Mouse (Mus musculus): ENCODE data around the gene Npas3. TPM values are rescaled to one million over a fixed set of nuclear protein-coding genes. Genes with fewer than 3 reads are reported as not detected.

Gene Npas3
- polyA plus RNA-seq, 1 experiment from 2014 or later, result 4.1 TPM

DNA sequence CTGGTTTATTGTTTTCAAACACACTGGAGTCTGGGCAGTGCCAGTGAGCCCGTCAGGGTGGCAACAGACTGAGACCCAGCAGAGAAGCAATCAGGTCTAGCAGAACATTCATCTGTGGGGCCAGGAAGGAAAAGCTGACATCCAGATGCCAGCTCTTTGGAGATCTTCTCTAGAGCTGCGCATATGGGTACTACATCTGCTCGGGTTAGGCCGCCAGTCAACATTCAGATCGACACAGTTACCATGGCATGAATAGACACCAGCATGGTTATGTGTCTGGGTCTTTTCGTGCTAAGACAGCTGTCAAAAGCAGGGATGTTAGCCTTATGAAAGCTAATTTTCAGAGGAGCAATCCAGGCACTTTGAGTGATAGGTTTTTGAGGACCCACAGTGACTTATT, 407.8 kb downstream of the Npas3 start:
- no peak overlapping the region for H3K4me2 ChIP-seq (replicated peaks)
- H3K4me3 ChIP-seq (replicated peaks), result no peak overlapping the region
- no peaks in the 10 kb centered on the region for H3K27me3 ChIP-seq
- H3K36me3 ChIP-seq, result no peaks in the 10 kb centered on the region
- no peaks in the 10 kb centered on the region for H3K4me1 ChIP-seq
- ATAC-seq (ENCODE audit: insufficient number of reproducible peaks, low FRiP score, low TSS enrichment, low read depth), result no peak
- H3K9me3 ChIP-seq (replicated peaks), result no peaks in the 10 kb centered on the region
- WGBS, result 71% methylated on average over 6 of the region's 6 CpGs
- no peak overlapping the region for H3K27ac ChIP-seq (replicated peaks)
- H3K9ac ChIP-seq, result no peak overlapping the region

DNA sequence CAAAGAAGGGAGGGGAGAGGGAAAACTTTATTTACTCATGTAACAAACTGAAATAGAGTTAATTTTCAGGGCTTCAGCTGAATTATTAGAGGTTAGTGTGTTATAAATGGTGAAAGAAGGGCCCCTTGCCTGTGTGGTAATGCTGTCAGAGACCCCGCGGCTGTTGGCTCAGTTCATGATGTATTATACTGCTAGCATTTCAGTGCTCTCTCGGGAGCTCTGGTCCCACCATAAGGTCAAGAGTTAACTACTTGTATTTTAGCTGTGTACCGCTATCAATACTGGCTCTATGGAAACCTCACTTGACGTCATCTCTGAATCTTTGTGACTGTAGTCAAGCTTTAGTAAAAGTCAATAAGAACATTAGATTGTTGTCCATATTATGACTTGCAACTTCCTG, 415.6 kb downstream of the Npas3 start:
- H3K27me3 ChIP-seq, result no peaks in the 10 kb centered on the region
- no peak overlapping the region for H3K4me3 ChIP-seq (replicated peaks)
- no peak for ATAC-seq (ENCODE audit: insufficient number of reproducible peaks, low FRiP score, low TSS enrichment, low read depth)
- no peaks in the 10 kb centered on the region for H3K9me3 ChIP-seq (replicated peaks)
- H3K4me1 ChIP-seq, result no peaks in the 10 kb centered on the region
- WGBS, result 54% methylated on average over 5 of the region's 5 CpGs
- H3K27ac ChIP-seq (replicated peaks), result no peak overlapping the region
- no peak overlapping the region for H3K4me2 ChIP-seq (replicated peaks)
- no peak overlapping the region for H3K9ac ChIP-seq
- no peaks in the 10 kb centered on the region for H3K36me3 ChIP-seq

- H3K9me3 ChIP-seq (replicated peaks), result no peaks in the 10 kb centered on the region
- no peak overlapping the region for H3K4me2 ChIP-seq (replicated peaks)
- H3K36me3 ChIP-seq, result no peaks in the 10 kb centered on the region
- H3K27ac ChIP-seq (replicated peaks), result no peak overlapping the region
- WGBS, result 91% methylated on average over 2 of the region's 2 CpGs
- no peak for ATAC-seq (ENCODE audit: insufficient number of reproducible peaks, low FRiP score, low TSS enrichment, low read depth)
- 0 out of 2 replicates have a peak, but pooled peaks cover 5% of the 10 kb centered on the region for H3K4me1 ChIP-seq
- no peaks in the 10 kb centered on the region for H3K27me3 ChIP-seq
- H3K4me3 ChIP-seq (replicated peaks), result no peak overlapping the region
- no peak overlapping the region for H3K9ac ChIP-seq
These were observed 423.4 kb downstream of the Npas3 start for GRCm38 (mm10) chr12:53671846-53672245.

DNA sequence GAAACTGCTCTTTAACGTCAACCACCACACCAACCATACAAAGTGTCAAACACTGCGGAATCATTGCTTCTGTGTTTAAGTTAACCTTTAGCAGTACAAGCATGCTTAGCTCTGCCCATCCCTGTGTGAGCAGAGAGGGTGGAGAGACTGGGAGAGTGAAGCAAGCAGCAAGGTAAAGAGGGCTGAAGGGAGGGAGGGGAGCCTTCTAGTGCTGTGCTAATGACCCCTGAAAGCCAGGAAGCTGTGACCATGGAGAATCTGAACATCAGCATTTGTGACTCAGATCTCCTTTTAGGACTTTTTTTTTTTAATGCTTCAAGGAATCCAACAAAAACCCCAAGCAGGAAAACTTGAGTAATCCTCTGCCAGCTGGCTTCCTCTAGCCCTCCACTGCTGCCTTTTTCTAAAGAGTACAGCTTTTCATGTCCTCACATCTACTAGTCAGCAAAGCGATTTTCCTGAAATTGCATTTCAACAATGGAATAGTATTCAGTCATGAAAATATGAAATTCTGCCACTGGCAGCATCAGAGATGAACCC, 428.7 kb downstream of the Npas3 start:
- Histone ChIP-seq H3K9ac (no peak overlapping the region), H3K4me3 (replicated peaks) (no peak overlapping the region), H3K36me3 (no peaks in the 10 kb centered on the region), H3K4me2 (replicated peaks) (no peak overlapping the region), H3K9me3 (replicated peaks) (no peaks in the 10 kb centered on the region), H3K27me3 (no peaks in the 10 kb centered on the region), H3K27ac (replicated peaks) (no peak overlapping the region), H3K4me1 (no peaks in the 10 kb centered on the region)
- 73% methylated on average over 3 of the region's 3 CpGs for WGBS
- no peak for ATAC-seq (ENCODE audit: insufficient number of reproducible peaks, low FRiP score, low TSS enrichment, low read depth)

- H3K27ac ChIP-seq (replicated peaks), result no peak overlapping the region
These were observed 429.7 kb downstream of the Npas3 start for GRCm38 (mm10) chr12:53678166-53678565.

DNA sequence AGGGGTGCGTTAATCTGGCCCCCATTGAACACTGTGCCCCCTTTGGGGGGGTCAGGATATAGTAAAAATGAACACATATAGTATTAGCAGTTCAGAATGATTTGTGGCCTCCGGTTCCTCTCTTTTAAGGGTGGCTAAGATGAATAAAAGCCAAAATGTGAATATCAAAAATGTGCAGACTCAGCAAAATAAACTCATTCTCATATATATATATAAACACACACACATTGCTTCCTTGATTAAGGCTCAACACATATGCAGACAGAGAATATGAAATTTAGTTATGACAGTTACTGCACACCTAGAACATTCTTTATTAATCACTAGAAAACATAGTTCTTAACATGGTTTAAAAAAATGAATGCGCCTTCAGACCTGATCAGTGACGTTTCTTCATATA, 430.7 kb downstream of the Npas3 start:
- H3K4me3 ChIP-seq (replicated peaks), result no peak overlapping the region
- 89% methylated on average over 4 of the region's 4 CpGs for WGBS
- no peaks in the 10 kb centered on the region for H3K36me3 ChIP-seq
- H3K27me3 ChIP-seq, result no peaks in the 10 kb centered on the region
- no peak overlapping the region for H3K27ac ChIP-seq (replicated peaks)
- no peaks in the 10 kb centered on the region for H3K4me1 ChIP-seq
- no peak for ATAC-seq (ENCODE audit: insufficient number of reproducible peaks, low FRiP score, low TSS enrichment, low read depth)
- no peak overlapping the region for H3K4me2 ChIP-seq (replicated peaks)
- H3K9ac ChIP-seq, result no peak overlapping the region
- H3K9me3 ChIP-seq (replicated peaks), result no peaks in the 10 kb centered on the region

More at GRCm38 (mm10) chr12:53678166-53678565, 429.7 kb downstream of the Npas3 start:
- ATAC-seq (ENCODE audit: insufficient number of reproducible peaks, low FRiP score, low TSS enrichment, low read depth), result no peak
- Histone ChIP-seq H3K4me1 (no peaks in the 10 kb centered on the region), H3K9ac (no peak overlapping the region), H3K4me3 (replicated peaks) (no peak overlapping the region), H3K4me2 (replicated peaks) (no peak overlapping the region), H3K36me3 (no peaks in the 10 kb centered on the region), H3K27me3 (no peaks in the 10 kb centered on the region), H3K9me3 (replicated peaks) (no peaks in the 10 kb centered on the region)
- 52% methylated on average over 3 of the region's 3 CpGs for WGBS

DNA sequence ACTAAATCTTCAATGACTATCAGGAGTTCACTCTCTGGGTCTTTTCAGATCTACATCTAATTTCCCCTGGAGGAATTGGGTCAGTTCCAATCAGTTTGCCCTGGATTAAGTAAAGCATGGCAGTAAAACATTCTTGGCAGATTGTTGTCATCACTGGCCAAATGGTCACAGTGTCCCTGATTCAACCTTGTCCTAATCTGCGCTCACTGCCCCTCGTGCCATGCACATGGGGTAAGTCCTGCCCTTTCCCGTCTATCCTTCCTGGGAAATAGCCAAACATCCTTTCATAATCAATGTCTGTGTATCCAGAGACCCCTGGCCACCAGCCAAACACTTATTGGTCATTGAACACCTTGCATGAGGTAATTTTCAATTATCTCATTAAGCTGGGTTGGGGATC, 432.0 kb downstream of the Npas3 start:
- H3K36me3 ChIP-seq, result no peaks in the 10 kb centered on the region
- no peak overlapping the region for H3K9ac ChIP-seq
- H3K4me3 ChIP-seq (replicated peaks), result no peak overlapping the region
- no peak for ATAC-seq (ENCODE audit: insufficient number of reproducible peaks, low FRiP score, low TSS enrichment, low read depth)
- 78% methylated on average over 3 of the region's 3 CpGs for WGBS
- no peaks in the 10 kb centered on the region for H3K27me3 ChIP-seq
- H3K27ac ChIP-seq (replicated peaks), result no peak overlapping the region
- no peak overlapping the region for H3K4me2 ChIP-seq (replicated peaks)
- no peaks in the 10 kb centered on the region for H3K9me3 ChIP-seq (replicated peaks)
- H3K4me1 ChIP-seq, result no peaks in the 10 kb centered on the region

DNA sequence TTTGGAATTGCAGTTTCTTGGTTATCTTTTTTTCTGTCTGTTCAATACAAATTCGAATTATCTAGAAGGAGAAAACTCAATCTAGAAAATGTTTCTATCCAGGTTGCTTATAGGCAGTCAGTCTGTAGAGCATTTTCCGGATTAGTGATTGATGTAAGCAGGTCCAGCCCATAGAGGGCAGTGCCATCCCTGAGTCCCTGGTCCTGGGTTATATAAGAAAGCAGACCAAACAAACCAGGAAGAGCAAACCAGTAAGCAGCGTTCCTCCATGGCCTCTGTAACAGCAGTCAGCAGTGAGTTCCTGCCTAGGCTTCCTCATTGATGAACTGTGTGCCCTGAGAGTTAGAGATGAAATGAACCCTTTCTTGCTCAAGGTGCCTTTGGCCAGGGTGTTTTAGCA, 433.6 kb downstream of the Npas3 start:
- H3K36me3 ChIP-seq, result no peaks in the 10 kb centered on the region
- no peak overlapping the region for H3K4me3 ChIP-seq (replicated peaks)
- H3K4me1 ChIP-seq, result no peaks in the 10 kb centered on the region
- H3K9ac ChIP-seq, result no peak overlapping the region
- ATAC-seq (ENCODE audit: insufficient number of reproducible peaks, low FRiP score, low TSS enrichment, low read depth), result no peak
- H3K27ac ChIP-seq (replicated peaks), result no peak overlapping the region
- no peaks in the 10 kb centered on the region for H3K27me3 ChIP-seq
- no peaks in the 10 kb centered on the region for H3K9me3 ChIP-seq (replicated peaks)
- H3K4me2 ChIP-seq (replicated peaks), result no peak overlapping the region
- WGBS, result 42% methylated on average over 3 of the region's 3 CpGs

GRCm38 (mm10) chr12:53692471-53692870, 444.0 kb downstream of the Npas3 start:
- Histone ChIP-seq H3K4me2 (replicated peaks) (no peak overlapping the region), H3K9ac (no peak overlapping the region), H3K27ac (replicated peaks) (no peak overlapping the region), H3K9me3 (replicated peaks) (no peaks in the 10 kb centered on the region), H3K4me3 (replicated peaks) (no peak overlapping the region), H3K4me1 (no peaks in the 10 kb centered on the region), H3K27me3 (no peaks in the 10 kb centered on the region), H3K36me3 (no peaks in the 10 kb centered on the region)
- no peak for ATAC-seq (ENCODE audit: insufficient number of reproducible peaks, low FRiP score, low TSS enrichment, low read depth)
- 86% methylated on average over 4 of the region's 4 CpGs for WGBS

DNA sequence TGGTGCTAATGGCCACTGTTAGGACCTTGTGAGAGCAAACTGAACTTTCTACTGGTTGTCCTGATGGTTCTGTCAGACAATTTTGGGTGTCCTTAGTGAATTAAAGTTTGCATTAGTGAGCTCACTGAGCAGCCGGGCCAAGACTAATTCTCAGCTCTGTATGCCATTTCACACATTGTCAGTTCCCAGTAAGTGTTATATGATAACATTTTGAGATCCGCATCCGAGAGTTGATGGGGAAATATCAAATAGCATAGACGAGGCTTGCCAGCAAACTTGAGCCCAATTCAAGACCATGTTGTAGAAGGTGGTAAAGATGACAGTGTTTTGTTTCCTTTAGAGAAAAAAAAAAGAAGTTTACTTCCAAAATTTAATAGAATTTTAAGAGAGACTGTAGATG, 445.9 kb downstream of the Npas3 start:
- H3K9me3 ChIP-seq (replicated peaks), result no peaks in the 10 kb centered on the region
- H3K27me3 ChIP-seq, result no peaks in the 10 kb centered on the region
- H3K36me3 ChIP-seq, result no peaks in the 10 kb centered on the region
- no peak for ATAC-seq (ENCODE audit: insufficient number of reproducible peaks, low FRiP score, low TSS enrichment, low read depth)
- H3K4me1 ChIP-seq, result no peaks in the 10 kb centered on the region
- H3K4me3 ChIP-seq (replicated peaks), result no peak overlapping the region
- H3K9ac ChIP-seq, result no peak overlapping the region
- no peak overlapping the region for H3K27ac ChIP-seq (replicated peaks)
- H3K4me2 ChIP-seq (replicated peaks), result no peak overlapping the region
- 74% methylated on average over 4 of the region's 4 CpGs for WGBS

DNA sequence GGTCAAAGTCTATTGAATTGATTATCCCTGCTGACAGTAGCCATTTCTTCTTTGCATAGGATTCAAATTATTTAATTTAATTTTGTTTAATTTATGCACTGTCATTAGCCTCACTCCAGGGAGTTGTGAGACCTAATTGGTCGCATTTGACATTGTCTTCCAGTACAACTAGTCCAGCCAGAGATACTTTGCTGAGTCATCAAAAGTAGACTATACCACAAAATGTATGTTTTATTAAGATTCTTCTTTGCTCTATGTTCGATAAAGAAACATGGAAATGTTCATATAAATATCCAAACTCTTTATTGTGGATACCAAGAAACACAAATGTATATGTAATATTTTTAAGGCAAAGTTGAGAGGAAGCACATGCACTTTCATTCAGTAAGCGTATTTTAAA, 446.8 kb downstream of the Npas3 start:
- WGBS, result 85% methylated on average over 3 of the region's 3 CpGs
- no peaks in the 10 kb centered on the region for H3K4me1 ChIP-seq
- no peak for ATAC-seq (ENCODE audit: insufficient number of reproducible peaks, low FRiP score, low TSS enrichment, low read depth)

GRCm38 (mm10) chr12:53697645-53698044, 449.2 kb downstream of the Npas3 start:
- H3K4me1 ChIP-seq, result no peaks in the 10 kb centered on the region
- no peak overlapping the region for H3K4me3 ChIP-seq (replicated peaks)
- H3K9me3 ChIP-seq (replicated peaks), result no peaks in the 10 kb centered on the region
- H3K27me3 ChIP-seq, result no peaks in the 10 kb centered on the region
- no peak overlapping the region for H3K4me2 ChIP-seq (replicated peaks)
- WGBS, result 78% methylated on average over 7 of the region's 7 CpGs
- H3K27ac ChIP-seq (replicated peaks), result no peak overlapping the region
- no peaks in the 10 kb centered on the region for H3K36me3 ChIP-seq
- no peak for ATAC-seq (ENCODE audit: insufficient number of reproducible peaks, low FRiP score, low TSS enrichment, low read depth)
- no peak overlapping the region for H3K9ac ChIP-seq

More for the DNA sequence above, 446.8 kb downstream of the Npas3 start:
- Histone ChIP-seq H3K27ac (replicated peaks) (no peak overlapping the region), H3K9ac (no peak overlapping the region), H3K4me3 (replicated peaks) (no peak overlapping the region), H3K9me3 (replicated peaks) (no peaks in the 10 kb centered on the region), H3K36me3 (no peaks in the 10 kb centered on the region), H3K27me3 (no peaks in the 10 kb centered on the region), H3K4me2 (replicated peaks) (no peak overlapping the region)
